ENCODE assay signal across 27 mouse cellular contexts in genomic region chr10:14666147-14666546, GRCm38 (mm10). TPM values are rescaled to one million over a fixed set of nuclear protein-coding genes. Genes with fewer than 3 reads are reported as not detected.
"Had no signal": no experiment of that assay in that cellular context is flagged by ENCODE, and none has a peak within 500 bp of the region (broad histone marks: within the 10 kb centered on the region; RNA-seq: fewer than 3 reads in every experiment).

No protein-coding gene starts in this region.

- H3K4me3 ChIP-seq: midbrain, embryonic 10.5 days; midbrain, embryonic 12.5 days; myocyte; neural tube, embryonic 13.5 days; neural tube, embryonic 15.5 days had no signal

- DNase-seq: lung, adult 18-20 months; lung, embryonic 14.5 days; lung, postnatal 10 days; lung, postnatal 4 days; midbrain, embryonic 14.5 days; retina, postnatal 1 day; right cerebral cortex, adult 18-20 months; right cerebral cortex, postnatal 25 days; right cerebral cortex, postnatal 4 days; spleen, adult 18-20 months; thymus, adult 18-20 months; thymus, postnatal 14 days; thymus, postnatal 36 days had no signal

- H3K9ac ChIP-seq: lung, embryonic 14.5 days; midbrain, embryonic 12.5 days; neural tube, embryonic 13.5 days; neural tube, embryonic 15.5 days had no signal

- H3K4me1 ChIP-seq: midbrain, embryonic 10.5 days; midbrain, embryonic 12.5 days; neural tube, embryonic 13.5 days; neural tube, embryonic 15.5 days had no signal

- H3K27ac ChIP-seq: midbrain, embryonic 10.5 days; midbrain, embryonic 12.5 days; neural tube, embryonic 13.5 days; neural tube, embryonic 15.5 days had no signal

- H3K4me2 ChIP-seq: lung, embryonic 14.5 days; midbrain, embryonic 12.5 days; neural tube, embryonic 13.5 days; neural tube, embryonic 15.5 days had no signal

- ATAC-seq: midbrain, embryonic 16.5 days had no signal

- H3K9me3 ChIP-seq: midbrain, embryonic 10.5 days; midbrain, embryonic 12.5 days; neural tube, embryonic 13.5 days; neural tube, embryonic 15.5 days had no signal

- H3K27me3 ChIP-seq: midbrain, embryonic 12.5 days; neural tube, embryonic 13.5 days; neural tube, embryonic 15.5 days had no signal

RNA-seq across cellular contexts. Expression of gene Nmbr, which starts 39.2 kb away (rescaled TPM):
- total RNA-seq: megakaryocyte-erythroid progenitor cell, adult 5-6 weeks had no signal
- polyA plus RNA-seq: small intestine, adult 2 months had no signal

RNA-seq across cellular contexts. Expression of gene Gje1, which starts 51.9 kb away (rescaled TPM):
- total RNA-seq: megakaryocyte, adult 5-6 weeks; megakaryocyte-erythroid progenitor cell, adult 5-6 weeks had no signal
- polyA plus RNA-seq: lung, embryonic 14.5 days; lung, embryonic 16.5 days; midbrain, embryonic 10.5 days; midbrain, embryonic 12.5 days; midbrain, embryonic 14.5 days; midbrain, embryonic 16.5 days; myocyte; neural tube, embryonic 11.5 days; neural tube, embryonic 13.5 days; neural tube, embryonic 15.5 days; small intestine, adult 2 months; stomach, embryonic 14.5 days; stomach, embryonic 16.5 days; thymus, postnatal 0 days had no signal
